Mouse (Mus musculus) gastrocnemius, postnatal 4 days (tissue): ENCODE measurements around the gene Lcmt1. TPM values are rescaled to one million over a fixed set of nuclear protein-coding genes. Genes with fewer than 3 reads are reported as not detected.

Experiments used
- DNase-seq, 2 experiments: peaks; one replicate each; pipeline ENCODE4 v3.0.0; 2021 to 2022; ENCODE audit warnings: low spot score in 2 of 2, mixed read lengths in 2 of 2
- total RNA-seq, 2 experiments: library from RNA; stranded (reverse); gene quantifications; 2 replicates each; pipeline ENCODE4 v1.2.3; 2021

The Lcmt1 gene
- total RNA-seq, 2 experiments from 2014 or later: 28.9 to 32.6 TPM

DNA sequence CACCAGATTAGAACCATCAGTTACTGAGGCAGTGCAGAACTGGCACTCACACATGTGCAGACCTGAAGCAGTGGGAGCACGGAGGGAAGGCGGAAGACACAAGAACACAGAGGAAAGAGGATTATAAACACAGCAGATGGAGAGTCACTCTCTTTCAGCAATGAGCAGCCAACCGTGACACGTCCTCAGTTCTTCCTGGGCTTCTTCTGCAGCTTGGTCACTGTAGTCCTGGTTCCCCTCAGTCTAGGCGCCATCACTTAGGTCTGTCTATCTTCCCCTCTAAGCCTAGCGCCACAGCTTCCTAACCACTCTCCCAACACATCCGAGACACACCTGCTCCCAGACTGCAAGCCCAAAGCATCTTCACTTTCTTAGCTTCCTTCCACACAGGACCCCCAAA is 10.5 kb upstream of the Lcmt1 start:
- DNase-seq: no peak

DNA sequence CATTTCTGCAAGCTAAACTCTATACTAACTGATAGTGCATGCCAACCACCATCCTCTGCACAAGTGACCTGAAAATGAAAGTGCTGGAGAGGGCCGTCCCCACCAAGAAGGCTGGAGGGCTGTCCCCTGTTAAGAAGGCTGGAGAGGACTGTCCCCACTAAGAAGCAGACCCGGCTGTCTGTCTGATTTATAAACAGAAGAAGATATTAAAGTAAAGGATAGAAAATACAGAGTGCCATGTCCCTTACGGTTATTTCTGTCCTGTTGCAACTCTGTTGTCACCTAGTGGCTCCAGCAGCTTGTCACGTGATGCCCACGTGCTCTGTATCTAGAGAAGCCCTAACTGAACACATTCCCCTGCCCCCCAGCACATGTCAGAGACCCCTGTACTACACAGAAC is 9.4 kb upstream of the Lcmt1 start:
- no peak for DNase-seq

DNA sequence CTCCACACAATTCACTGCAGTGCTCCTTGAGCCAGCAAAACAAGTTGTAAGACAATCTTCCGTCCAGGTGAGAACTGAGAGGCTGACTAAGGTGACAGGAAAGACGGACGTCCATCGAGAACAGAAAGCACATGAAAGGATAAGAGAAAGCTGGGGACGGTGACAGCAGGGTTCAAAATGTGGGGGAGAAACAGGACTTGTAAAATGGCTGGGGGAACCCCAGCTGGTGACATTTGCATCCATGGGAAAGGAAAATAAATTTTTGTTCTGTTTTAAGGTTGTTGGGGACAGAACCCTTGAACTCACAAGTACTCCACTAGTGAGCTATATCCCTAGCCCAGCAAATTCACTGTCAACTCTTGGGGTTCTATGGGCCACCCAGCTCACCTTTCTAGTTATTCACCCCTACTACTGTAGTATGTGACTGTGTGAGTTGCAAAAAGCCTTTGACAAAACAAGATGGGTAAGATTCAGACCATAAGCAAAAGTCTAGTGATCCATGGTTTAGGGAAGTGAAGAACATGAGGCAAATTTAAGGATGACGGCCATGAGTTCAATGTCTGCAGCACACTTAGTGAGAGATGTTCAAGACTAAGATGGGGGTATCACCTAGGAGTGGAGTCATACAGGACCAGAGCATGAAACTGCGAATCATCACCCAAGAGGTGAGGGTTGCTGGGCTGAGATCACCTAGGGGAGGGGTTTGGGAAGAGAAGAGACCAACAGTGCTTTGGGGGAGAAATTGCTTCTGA is 8.2 kb upstream of the Lcmt1 start:
- DNase-seq: no peak

DNA sequence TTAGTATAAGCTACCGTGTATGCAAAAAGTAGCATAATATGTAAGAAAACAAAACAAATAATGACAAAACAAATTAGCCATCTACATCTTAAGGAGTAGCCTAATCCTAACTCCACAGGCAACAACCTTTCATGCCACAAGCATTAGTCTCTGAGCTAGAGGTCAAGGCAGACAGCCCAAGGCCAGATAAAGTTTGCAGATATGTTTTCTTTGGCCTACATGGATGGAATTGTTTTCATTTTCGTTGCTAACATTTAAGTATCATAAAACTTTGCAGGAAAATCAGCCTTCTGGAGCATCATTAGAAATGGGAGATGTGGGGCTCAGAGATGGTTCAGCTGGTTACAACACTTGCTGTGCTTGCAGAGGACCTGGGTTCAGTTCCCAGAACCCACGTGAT is 6.8 kb upstream of the Lcmt1 start:
- no peak for DNase-seq

DNA sequence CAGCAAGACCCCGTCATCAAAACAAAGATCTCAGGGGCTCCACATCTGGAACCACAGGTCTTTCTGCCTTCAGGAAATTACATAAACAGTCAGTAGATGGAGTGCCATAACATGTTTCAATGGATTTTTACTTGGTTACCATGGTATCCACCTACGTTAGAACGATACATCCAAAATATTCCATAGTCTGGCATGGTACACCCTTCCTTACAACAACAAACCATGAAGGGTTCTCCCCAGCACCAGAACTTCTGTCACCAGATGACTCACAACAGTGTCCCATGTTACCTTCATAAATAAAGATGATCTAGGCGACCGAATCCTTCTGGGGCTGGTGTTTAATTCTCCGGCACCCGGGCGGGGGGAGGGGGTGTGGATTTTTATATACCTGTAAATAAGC is 5.6 kb upstream of the Lcmt1 start:
- no peak for DNase-seq

DNA sequence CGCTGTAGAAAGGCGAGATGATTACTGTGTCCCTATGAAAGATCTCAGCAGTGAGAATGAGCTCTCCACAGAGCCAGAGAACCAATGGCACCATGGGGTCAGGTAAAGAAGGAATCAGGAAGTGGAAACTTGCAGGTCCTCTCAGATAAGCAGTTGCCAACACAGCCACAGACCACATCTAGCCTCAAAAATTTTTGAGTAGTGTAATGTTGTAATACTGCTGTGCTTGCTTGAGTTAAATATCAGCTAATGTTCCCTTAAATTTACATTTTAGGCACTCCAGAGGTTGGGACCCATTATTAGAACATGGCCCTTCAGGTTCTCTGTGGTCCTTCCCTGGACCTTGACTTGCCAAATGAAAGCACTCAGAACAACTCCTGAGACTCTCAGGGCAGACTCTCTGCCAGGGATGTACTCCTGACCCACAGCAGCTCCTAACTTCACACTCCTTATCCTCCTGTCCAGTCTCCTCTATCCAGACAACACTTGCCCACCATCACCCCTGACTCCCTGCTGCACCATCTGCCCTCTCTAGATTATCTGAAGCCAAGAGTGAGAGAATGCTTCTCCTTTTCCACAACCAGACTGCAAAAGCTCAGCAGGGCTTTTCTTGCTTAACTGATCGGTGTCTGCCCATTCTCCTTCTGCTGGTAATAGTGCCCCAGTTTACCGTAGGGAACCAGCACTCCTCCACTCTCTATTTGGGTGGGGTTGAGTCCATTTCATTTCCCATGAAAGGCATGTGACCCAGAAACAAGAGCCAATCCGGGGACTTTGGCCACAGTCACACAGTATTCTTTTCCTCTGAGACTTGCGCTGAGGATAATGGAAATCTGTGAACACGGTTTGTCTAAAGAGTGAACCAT is 3.5 kb upstream of the Lcmt1 start:
- no peak for DNase-seq

DNA sequence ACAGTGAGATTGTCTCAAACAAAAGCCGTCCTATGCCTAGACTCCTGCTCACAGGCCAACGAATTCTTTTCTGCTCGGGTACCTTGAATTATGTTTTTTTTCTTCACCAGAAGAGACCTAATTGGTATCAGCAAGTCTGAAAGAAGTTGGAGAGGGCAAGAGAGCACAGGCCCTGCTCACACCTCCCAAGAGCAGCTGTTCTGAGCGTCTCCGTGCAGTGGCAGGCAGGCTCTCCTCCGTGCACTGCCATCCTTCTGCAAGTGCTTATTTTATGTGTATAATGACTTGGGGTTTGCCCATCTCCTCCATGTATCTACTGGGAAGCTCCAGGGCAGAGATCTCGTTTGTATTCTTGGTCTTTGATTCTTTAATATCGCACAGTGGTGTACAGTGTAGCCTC is 2.8 kb upstream of the Lcmt1 start:
- no peak for DNase-seq

DNA sequence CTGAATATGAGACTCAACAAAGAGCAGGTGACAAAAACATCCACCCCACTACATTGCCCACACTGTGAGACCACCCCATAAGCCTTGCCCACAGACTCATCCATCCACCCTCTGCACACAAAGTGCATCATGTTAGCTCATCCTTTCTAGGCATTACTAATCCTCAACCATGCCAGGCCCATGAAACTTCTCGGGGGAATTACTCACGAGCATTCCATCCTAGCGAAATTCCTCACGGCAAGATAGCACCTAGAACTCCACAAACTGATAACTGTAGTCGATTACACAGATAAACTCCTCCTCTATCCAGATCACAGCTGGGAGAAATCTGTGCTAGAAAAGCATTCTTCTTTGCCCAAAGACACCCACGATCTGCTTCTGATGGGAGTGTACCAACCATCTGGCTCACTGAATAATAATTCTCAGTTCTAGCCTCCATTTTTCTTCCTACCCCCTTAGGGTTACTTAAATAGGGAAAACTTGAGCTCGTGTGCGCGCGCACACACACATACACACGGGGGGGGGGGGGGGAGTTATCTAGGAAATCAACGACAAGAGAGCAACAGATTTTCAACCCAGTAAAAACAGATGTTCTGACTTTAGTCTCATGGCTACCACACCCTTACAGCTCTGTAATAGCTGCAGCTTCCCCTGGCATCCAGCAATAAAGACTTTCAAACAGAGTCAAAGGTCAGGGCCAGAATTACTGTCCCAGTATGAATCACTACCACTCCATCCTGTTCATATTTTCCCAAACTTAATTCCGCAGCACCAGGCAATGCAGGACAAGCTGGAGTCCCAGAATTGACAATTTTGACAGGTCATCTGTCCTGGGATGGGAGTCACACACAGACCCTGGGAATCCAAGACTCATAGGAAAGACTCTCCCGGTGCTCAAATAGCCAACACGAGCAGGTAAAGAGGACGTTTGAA is 2.1 kb upstream of the Lcmt1 start:
- no peak for DNase-seq

DNA sequence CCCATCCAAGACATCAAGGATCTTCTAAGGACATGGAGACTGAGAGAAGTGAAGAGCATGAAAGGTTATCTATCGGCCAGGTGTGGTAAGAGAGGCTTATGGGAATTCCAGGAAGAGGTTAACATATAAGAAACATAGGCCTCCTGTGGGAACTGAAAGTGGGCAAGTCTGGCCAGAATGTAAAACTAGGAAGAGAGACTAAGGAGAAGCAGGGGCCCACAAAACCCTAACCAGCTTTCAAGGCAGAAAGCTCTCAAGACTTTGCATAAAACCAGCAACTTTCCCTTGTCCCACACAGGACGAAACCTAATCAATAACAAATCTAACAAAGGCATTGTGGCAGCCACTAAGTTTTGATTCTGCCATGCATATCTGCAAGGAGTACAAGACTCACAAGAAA is 1.4 kb upstream of the Lcmt1 start:
- DNase-seq: no peak

DNA sequence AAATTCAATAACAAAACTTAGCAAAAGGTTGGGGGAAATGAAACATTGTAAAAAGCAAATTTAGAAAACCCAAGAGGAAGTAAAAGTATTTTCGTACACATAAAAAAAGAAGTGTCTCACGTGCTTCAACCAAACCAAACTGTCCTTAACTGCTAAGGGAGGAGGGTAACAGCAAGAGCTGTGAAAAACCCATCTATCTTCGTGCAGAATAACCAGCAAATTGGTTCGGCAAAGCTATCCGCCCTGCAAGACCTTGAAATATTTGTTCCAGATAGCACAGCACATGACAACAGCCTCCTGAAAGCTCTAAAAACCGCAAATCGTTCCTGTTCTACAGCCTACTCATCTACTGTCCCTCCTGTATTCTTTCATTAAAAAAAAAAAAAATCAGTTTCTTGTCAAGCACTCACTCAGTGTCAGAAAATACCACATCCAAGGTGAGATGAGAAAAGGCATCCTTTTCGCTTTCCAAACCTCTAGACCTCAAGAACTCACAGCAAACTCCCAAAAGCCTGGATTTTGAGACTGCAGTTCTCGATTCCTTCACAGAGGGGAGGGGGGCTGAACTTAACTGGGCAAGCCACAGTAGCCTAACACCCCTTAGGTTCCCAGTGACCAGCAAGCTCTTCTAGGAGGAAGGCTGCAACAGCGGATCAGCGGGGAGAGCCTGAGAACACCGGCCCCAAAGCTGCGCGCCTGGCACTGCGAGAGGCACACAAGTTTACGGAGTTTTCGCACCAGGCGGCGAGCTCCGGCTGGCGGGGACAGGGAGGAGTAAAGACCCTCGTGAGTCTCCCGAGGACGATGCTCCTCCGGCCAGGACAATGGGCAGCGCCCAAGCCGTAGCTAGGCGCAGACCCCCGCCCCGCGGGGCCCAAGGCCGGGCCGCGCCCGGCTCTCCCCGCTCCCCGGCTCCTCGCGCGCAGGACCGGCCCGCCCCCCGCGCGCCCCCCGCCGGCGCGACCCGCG is 522 bp upstream of the Lcmt1 start:
- DNase-seq: peak; percentile 39 to 60

DNA sequence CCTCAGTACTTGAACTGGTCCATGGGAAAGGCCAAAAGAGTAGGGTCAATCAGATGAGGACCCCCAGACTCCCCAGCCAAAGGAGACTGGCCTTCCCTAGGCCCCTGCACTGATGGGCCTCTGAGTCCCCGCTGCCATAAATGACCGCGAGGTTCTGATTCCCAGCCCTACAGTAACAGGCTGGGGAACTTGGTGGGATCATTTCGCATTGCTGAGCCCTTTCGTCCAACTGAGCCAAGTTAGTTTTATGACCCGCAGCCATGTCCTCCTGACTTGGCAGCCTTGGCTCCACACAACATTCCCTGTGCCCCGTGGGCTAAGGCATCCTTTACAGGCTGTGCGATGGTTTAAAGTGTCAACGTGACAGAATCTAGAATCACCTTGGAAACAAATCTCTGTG is 1.1 kb downstream of the Lcmt1 start:
- no peak for DNase-seq

DNA sequence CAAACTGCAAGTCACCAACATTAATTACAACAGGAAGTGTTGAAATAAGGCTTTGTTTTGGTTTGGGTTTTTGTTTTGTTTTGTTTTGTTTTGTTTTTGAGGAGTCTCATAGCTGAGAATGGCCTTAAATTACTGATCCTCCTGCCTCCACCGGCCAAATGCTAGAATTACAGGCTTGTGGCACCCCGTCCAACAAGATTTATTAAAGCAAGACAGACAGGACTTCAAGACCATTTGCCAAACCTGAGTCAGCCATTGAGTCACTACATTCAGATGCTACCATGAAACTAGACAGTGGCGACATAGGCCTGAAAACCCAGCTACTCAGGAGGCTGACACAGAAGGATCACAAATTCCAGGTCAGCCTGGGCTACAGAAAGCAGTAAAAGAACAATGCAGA is 1.9 kb downstream of the Lcmt1 start:
- no peak for DNase-seq

DNA sequence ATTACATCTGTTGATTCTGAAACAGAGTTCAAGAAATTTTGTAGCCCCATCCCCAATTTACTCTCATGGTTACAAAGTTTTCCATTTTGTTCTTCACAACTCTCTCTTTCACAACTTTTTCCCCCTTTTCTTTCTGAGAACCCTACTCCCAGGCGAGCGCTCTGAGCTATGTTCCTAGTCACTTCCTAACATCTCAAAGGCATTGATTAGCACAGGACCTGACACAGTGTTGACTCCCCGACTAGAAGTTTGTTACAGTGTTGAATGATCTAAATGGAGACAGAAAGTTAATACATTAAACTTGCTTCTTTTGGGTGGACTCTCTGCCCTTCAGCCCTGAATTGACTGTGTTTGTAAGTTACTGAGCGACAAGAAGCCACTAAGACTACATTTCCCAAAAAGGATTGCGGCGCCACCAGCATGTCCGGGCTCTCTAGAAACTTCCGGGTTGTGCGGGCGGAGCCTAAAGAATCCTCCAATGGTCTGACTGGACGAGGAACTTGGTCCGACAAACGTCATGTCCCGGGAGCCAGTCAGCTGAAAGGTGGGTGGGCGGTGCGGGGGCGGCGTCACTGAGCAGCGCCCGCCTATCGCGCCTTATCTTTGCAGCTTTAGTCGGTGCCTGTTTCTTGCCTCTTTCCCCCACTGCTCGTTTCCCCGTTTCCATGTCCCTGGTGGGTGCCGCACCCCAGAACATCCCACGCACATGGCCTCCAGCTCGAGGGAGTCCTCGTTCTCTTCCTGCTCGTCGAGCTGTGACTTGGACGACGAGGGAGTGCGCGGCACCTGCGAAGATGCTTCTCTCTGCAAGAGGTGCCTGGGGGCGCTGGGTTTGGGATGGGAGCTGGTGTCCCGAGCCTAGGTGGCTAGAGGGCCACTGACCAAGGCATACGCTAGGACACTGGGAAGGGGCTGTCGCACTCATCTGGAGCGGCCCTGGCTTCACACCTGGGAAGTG is 8.1 kb downstream of the Lcmt1 start:
- DNase-seq: peak; percentile 79 to 92

DNA sequence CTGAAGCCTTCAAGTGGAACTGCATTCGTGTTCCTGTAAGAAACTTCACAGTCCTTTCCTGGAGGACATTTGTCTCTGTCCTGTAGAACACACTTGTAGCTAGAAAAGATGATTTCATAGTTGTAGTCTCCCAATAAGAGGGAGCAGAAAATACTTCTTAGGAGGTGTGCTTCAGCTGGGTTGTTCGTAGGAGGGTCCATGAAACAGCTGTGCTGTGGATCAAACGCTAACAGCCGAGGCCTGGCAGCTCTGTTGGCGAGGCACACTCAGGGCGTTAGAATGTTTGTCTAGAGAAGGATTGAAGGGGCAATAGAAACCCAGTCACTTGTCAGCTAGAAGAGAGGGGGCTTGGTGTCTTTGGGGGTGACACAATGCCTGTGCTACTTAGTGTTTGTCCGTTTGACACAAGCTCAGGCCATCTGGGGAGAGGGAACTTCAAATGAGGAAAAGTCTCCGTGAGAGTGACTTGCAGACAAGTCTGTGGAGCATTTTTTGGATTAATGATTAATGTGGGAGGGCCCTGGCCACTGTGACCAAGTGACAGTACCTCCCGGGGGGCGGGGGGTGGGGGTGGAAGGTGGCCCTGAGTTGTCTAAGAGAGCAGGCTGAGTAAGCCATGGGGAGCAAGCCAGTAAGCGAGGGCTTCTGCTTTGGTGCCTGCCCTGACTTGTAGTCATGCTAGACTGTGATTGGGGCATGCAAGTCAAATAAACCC is 16.3 kb downstream of the Lcmt1 start:
- no peak for DNase-seq

DNA sequence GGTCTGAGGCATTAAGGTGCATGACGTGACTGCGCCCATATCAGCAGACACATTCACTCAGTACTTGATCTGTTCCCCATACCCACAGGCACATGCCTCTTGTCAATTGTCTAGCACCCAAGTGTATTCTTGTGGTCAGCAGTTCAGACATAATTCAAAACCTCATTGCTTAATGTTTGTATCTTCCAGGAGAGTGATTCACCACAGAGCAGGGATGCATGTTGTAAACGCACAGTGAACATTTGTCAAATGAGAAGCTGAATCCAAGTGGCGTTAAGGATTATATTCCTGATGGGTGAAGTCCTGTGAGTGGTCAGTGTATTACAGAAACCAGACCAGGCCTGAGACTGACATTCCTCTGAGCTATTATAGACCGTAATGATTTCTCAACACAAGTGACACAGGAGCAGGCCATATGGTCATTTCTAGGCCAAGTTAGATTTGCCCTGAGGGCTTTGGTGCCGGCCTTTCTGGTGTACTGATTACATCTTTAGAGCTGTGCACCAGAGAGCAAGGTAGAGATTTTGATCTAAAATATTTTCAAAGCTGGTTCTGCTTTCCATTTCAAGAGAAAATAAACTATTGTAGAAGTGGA is 20.2 kb downstream of the Lcmt1 start:
- DNase-seq: no peak

DNA sequence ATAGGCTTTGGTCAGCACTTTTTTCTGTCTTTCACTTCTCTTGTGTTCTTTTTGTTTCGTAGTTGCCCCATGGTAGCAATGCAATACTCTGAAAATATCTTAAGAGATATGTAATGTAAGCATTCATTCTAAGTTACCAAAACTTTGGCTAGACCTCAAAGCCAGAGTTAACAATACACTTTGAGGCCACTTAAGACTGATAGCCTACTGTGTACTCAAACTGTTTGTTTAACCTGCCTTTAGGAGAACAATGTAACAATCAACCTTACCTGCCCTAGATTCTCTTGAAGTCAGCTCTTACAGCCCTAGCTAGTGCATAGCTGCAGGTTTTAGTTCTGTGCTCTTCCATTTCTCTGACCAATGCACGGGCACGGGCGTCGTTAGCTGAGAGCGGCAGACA is 24.7 kb downstream of the Lcmt1 start:
- no peak for DNase-seq

DNA sequence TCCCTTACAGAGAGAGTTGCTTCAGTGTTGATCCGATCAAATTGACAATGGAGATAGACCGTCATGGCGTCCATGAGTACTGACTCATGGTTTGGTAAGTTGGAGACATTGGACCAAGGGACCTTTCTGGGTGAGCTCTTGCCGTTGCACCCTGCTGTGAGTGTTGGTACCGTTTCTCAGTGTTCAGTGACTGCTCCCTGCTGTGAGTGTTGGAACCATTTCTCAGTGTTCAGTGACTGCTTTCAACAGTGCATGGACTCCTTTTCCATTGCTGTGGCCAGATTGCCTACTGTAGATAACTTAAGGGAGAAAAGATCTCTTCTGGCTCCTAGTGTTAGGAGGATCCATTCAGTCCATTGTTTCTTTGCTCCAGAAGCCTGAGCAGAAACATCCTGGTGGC is 27.3 kb downstream of the Lcmt1 start:
- no peak for DNase-seq

DNA sequence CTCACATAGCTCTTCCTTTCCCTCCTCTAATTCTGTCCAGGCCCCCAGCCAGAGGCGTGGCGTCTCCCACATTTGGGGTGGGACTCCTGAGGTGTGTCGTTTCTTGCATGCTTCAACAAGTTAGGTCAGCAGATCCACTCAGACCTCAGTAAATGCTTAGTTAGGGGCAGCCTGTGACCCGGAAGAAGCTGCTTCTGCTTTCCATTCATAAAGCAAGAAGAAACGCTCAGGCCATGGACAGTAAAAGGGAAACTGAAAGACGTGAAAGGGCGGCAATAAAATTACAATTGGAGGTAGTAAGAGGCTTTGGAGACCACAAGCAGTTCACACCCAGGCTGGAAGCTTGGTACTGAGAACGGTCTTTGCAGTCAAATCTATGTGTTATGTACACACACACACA is 27.8 kb downstream of the Lcmt1 start:
- DNase-seq: no peak
